Mouse (Mus musculus) right cerebral cortex, postnatal 10 days (tissue): ENCODE measurements at regions not wholly inside any gene's neighbourhood (a gene's known extent, or its start where the extent isn't known, plus 50 kb on each side); places are given as distances from the start of the nearest gene placed in this dataset.
"Not testable (repeated sequence)": the region's sequence is repeated elsewhere in the genome, so short reads cannot be mapped to it uniquely, and the experiment has no call there.

Source experiments
- DNase-seq, 2 experiments: peaks; one replicate each; pipeline ENCODE4 v3.0.0; 2021; ENCODE audit warnings: low spot score in 2 of 2

- no peak for DNase-seq
Measured at GRCm38 (mm10) chr8:109311484-109312210, 182.2 kb upstream of the Pmfbp1 start.

- DNase-seq: no peak
Measured at GRCm38 (mm10) chr8:109312731-109313130, 181.1 kb upstream of the Pmfbp1 start.

- no peak for DNase-seq
Measured at GRCm38 (mm10) chr8:109320955-109321354, 172.9 kb upstream of the Pmfbp1 start.

- DNase-seq: no peak
Measured at GRCm38 (mm10) chr8:109323351-109323750, 170.5 kb upstream of the Pmfbp1 start.

GRCm38 (mm10) chr8:109324241-109324640, 169.6 kb upstream of the Pmfbp1 start:
- DNase-seq: no peak

GRCm38 (mm10) chr8:109336203-109336602, 157.6 kb upstream of the Pmfbp1 start:
- DNase-seq: no peak

- DNase-seq: no peak
Measured at GRCm38 (mm10) chr8:109338220-109338835, 155.5 kb upstream of the Pmfbp1 start.

- not testable (repeated sequence) for DNase-seq
Measured at GRCm38 (mm10) chr8:109340647-109341046, 153.2 kb upstream of the Pmfbp1 start.

- no peak for DNase-seq
Measured at GRCm38 (mm10) chr8:109355168-109355567, 138.7 kb upstream of the Pmfbp1 start.

- DNase-seq: no peak
Measured at GRCm38 (mm10) chr8:109359396-109360051, 134.3 kb upstream of the Pmfbp1 start.

- DNase-seq: no peak
Measured at GRCm38 (mm10) chr8:109360081-109360715, 133.6 kb upstream of the Pmfbp1 start.

GRCm38 (mm10) chr8:109360904-109361303, 132.9 kb upstream of the Pmfbp1 start:
- DNase-seq: peak; percentile 52

GRCm38 (mm10) chr8:109361575-109362361, 132.1 kb upstream of the Pmfbp1 start:
- DNase-seq: no peak

GRCm38 (mm10) chr8:109363185-109363845, 130.5 kb upstream of the Pmfbp1 start:
- no peak for DNase-seq

GRCm38 (mm10) chr8:109373977-109374376, 119.8 kb upstream of the Pmfbp1 start:
- no peak for DNase-seq

- no peak for DNase-seq
Measured at GRCm38 (mm10) chr8:109384881-109385280, 108.9 kb upstream of the Pmfbp1 start.

GRCm38 (mm10) chr8:109395133-109395855, 98.5 kb upstream of the Pmfbp1 start:
- DNase-seq: no peak

GRCm38 (mm10) chr8:109399616-109400015, 94.2 kb upstream of the Pmfbp1 start:
- DNase-seq: no peak

- DNase-seq: no peak
Measured at GRCm38 (mm10) chr8:109400192-109400591, 93.6 kb upstream of the Pmfbp1 start.

- DNase-seq: no peak
Measured at GRCm38 (mm10) chr8:109407913-109408312, 85.9 kb upstream of the Pmfbp1 start.
